Mouse (Mus musculus) forebrain, embryonic 11.5 days (tissue): Measurements from ENCODE around the gene Ppp1r12b. TPM values are rescaled to one million over a fixed set of nuclear protein-coding genes. Genes with fewer than 3 reads are reported as not detected.

Experiments
- ATAC-seq: fragments of 200-750 bp; cut with Nextera tagmentation; replicated peaks from 2 replicates; pipeline ENCODE4 v1.8.0; 2017; ENCODE audit warnings: moderate TSS enrichment; ENCODE audit not compliant: low FRiP score
- DNase-seq: peaks from one replicate; pipeline ENCODE4 v3.0.0-alpha.2; 2017; ENCODE audit warnings: low spot score
- H3K27ac ChIP-seq: fragments of 300-500 bp; sonication (generic); 2 replicates; pipeline ENCODE4 v1.5.1; 2014; ENCODE audit warnings: low read depth, low read length
- H3K27me3 ChIP-seq: fragments of 300-500 bp; sonication (generic); 2 replicates; pipeline ENCODE4 v1.6.1; 2014; ENCODE audit warnings: mild to moderate bottlenecking, low read length, mixed read lengths; ENCODE audit not compliant: control insufficient read depth, insufficient read depth
- H3K36me3 ChIP-seq: fragments of 300-500 bp; sonication (generic); 2 replicates; pipeline ENCODE4 v1.6.1; 2014; ENCODE audit warnings: mild to moderate bottlenecking, low read length, moderate library complexity, mixed read lengths; ENCODE audit not compliant: control insufficient read depth, insufficient read depth
- H3K4me1 ChIP-seq: fragments of 300-500 bp; sonication (generic); replicated peaks from 2 replicates; pipeline ENCODE4 v1.6.1; 2014; ENCODE audit warnings: low read length, mixed read lengths; ENCODE audit not compliant: control insufficient read depth, insufficient read depth
- H3K4me2 ChIP-seq: fragments of 300-500 bp; sonication (generic); 2 replicates; pipeline ENCODE4 v1.6.1; 2014; ENCODE audit warnings: low read depth, mild to moderate bottlenecking, low read length, moderate library complexity, mixed read lengths; ENCODE audit not compliant: severe bottlenecking
- H3K4me3 ChIP-seq: fragments of 300-500 bp; sonication (generic); 2 replicates; pipeline ENCODE4 v1.5.1; 2014; ENCODE audit warnings: low read depth, low read length
- H3K9ac ChIP-seq: fragments of 300-500 bp; sonication (generic); 2 replicates; pipeline ENCODE4 v1.6.1; 2014; ENCODE audit warnings: low read length
- H3K9me3 ChIP-seq: fragments of 300-500 bp; sonication (generic); 2 replicates; pipeline ENCODE4 v1.6.1; 2016; ENCODE audit warnings: low read length, mixed read lengths; ENCODE audit not compliant: control insufficient read depth
- WGBS: fragments of 180-500 bp; shearing (Covaris S2); extraction: QIAGEN DNeasy Blood & Tissue Kit; methylation state at CpG from one replicate; pipeline ENCODE4 v1.1.7; 2014; 5-methylcytosine and 5-hydroxymethylcytosine counted together
- polyA plus RNA-seq: library from polyadenylated mRNA; unstranded; fragments of >200 nt; fragmentation: Nextera tagmentation; extraction: Ambion mirVana; gene quantifications from 2 replicates; pipeline ENCODE4 v1.2.1, GENCODE M21; 2014

Ppp1r12b gene
- polyA plus RNA-seq, 1 experiment from 2014 or later = 12.2 TPM

- H3K9ac ChIP-seq = no peak overlapping the region
- H3K4me1 ChIP-seq = no peaks in the 10 kb centered on the region
- ATAC-seq (no peak), DNase-seq (no peak)
- H3K36me3 ChIP-seq = no peaks in the 10 kb centered on the region
- WGBS = 96% methylated on average over 2 of the region's 2 CpGs
- no peak overlapping the region for H3K4me2 ChIP-seq
- no peaks in the 10 kb centered on the region for H3K27me3 ChIP-seq
- no peak overlapping the region for H3K4me3 ChIP-seq
- no peak overlapping the region for H3K27ac ChIP-seq
- no peaks in the 10 kb centered on the region for H3K9me3 ChIP-seq
Observed at GRCm38 (mm10) chr1:134790716-134791439, 164.9 kb downstream of the Ppp1r12b start.

GRCm38 (mm10) chr1:134788096-134788495 is 167.6 kb downstream of the Ppp1r12b start:
- Histone ChIP-seq H3K4me2 (no peak overlapping the region), H3K9me3 (no peaks in the 10 kb centered on the region), H3K27me3 (no peaks in the 10 kb centered on the region), H3K9ac (no peak overlapping the region), H3K4me3 (no peak overlapping the region), H3K27ac (no peak overlapping the region), H3K4me1 (no peaks in the 10 kb centered on the region), H3K36me3 (no peaks in the 10 kb centered on the region)
- WGBS = 51% methylated on average over 7 of the region's 7 CpGs
- ATAC-seq = no peak
- no peak for DNase-seq

GRCm38 (mm10) chr1:134784911-134785310 is 170.8 kb downstream of the Ppp1r12b start:
- WGBS = 85% methylated on average over 1 of the region's 1 CpGs
- no peak for DNase-seq

GRCm38 (mm10) chr1:134784481-134784880 is 171.3 kb downstream of the Ppp1r12b start:
- Histone ChIP-seq H3K9me3 (no peaks in the 10 kb centered on the region), H3K36me3 (no peaks in the 10 kb centered on the region), H3K4me3 (no peak overlapping the region), H3K9ac (no peak overlapping the region), H3K27ac (no peak overlapping the region), H3K4me2 (no peak overlapping the region), H3K27me3 (no peaks in the 10 kb centered on the region), H3K4me1 (no peaks in the 10 kb centered on the region)
- DNase-seq (no peak), ATAC-seq (no peak)
- WGBS = 81% methylated on average over 6 of the region's 6 CpGs

More at GRCm38 (mm10) chr1:134784911-134785310, 170.8 kb downstream of the Ppp1r12b start:
- no peak overlapping the region for H3K4me3 ChIP-seq
- H3K27me3 ChIP-seq = no peaks in the 10 kb centered on the region
- H3K36me3 ChIP-seq = no peaks in the 10 kb centered on the region
- no peaks in the 10 kb centered on the region for H3K4me1 ChIP-seq
- no peak overlapping the region for H3K4me2 ChIP-seq
- no peak overlapping the region for H3K27ac ChIP-seq
- ATAC-seq = no peak
- H3K9ac ChIP-seq = no peak overlapping the region
- no peaks in the 10 kb centered on the region for H3K9me3 ChIP-seq

GRCm38 (mm10) chr1:134783958-134784357 is 171.8 kb downstream of the Ppp1r12b start:
- Histone ChIP-seq H3K4me2 (no peak overlapping the region), H3K36me3 (no peaks in the 10 kb centered on the region), H3K9ac (no peak overlapping the region), H3K4me1 (no peaks in the 10 kb centered on the region), H3K9me3 (no peaks in the 10 kb centered on the region), H3K27me3 (no peaks in the 10 kb centered on the region), H3K4me3 (no peak overlapping the region), H3K27ac (no peak overlapping the region)
- ATAC-seq (no peak), DNase-seq (no peak)
- WGBS = 88% methylated on average over 4 of the region's 4 CpGs

- no peaks in the 10 kb centered on the region for H3K9me3 ChIP-seq
- H3K27me3 ChIP-seq = no peaks in the 10 kb centered on the region
- DNase-seq (no peak), ATAC-seq (no peak)
- no peak overlapping the region for H3K4me3 ChIP-seq
- no peaks in the 10 kb centered on the region for H3K36me3 ChIP-seq
- no peak overlapping the region for H3K9ac ChIP-seq
- H3K4me2 ChIP-seq = no peak overlapping the region
- WGBS = 89% methylated on average over 5 of the region's 5 CpGs
- no peak overlapping the region for H3K27ac ChIP-seq
- no peaks in the 10 kb centered on the region for H3K4me1 ChIP-seq
Observed at GRCm38 (mm10) chr1:134782797-134783196, 172.9 kb downstream of the Ppp1r12b start.

GRCm38 (mm10) chr1:134777936-134778548 is 177.7 kb downstream of the Ppp1r12b start:
- ATAC-seq (no peak), DNase-seq (no peak)
- Histone ChIP-seq H3K9me3 (no peaks in the 10 kb centered on the region), H3K27ac (no peak overlapping the region), H3K36me3 (no peaks in the 10 kb centered on the region), H3K27me3 (no peaks in the 10 kb centered on the region), H3K9ac (no peak overlapping the region), H3K4me1 (no peaks in the 10 kb centered on the region), H3K4me3 (no peak overlapping the region), H3K4me2 (no peak overlapping the region)
- WGBS = 46% methylated on average over 13 of the region's 13 CpGs

GRCm38 (mm10) chr1:134777201-134777885 is 178.4 kb downstream of the Ppp1r12b start:
- no peak overlapping the region for H3K27ac ChIP-seq
- WGBS = 87% methylated on average over 12 of the region's 12 CpGs
- no peak overlapping the region for H3K4me3 ChIP-seq
- no peaks in the 10 kb centered on the region for H3K36me3 ChIP-seq
- no peaks in the 10 kb centered on the region for H3K4me1 ChIP-seq
- no peak overlapping the region for H3K9ac ChIP-seq
- no peak for DNase-seq
- H3K4me2 ChIP-seq = no peak overlapping the region
- no peaks in the 10 kb centered on the region for H3K27me3 ChIP-seq
- no peak for ATAC-seq
- no peaks in the 10 kb centered on the region for H3K9me3 ChIP-seq
